Mouse (Mus musculus) NIH3T3 (cell line): ENCODE data around the gene Arl1.
"Not testable (repeated sequence)": the region's sequence is repeated elsewhere in the genome, so short reads cannot be mapped to it uniquely, and the experiment has no call there.

Source experiments
- DNase-seq: peaks from one replicate; pipeline ENCODE4 v3.0.0-alpha.2; 2012; ENCODE audit warnings: low read depth

Arl1 gene

DNA sequence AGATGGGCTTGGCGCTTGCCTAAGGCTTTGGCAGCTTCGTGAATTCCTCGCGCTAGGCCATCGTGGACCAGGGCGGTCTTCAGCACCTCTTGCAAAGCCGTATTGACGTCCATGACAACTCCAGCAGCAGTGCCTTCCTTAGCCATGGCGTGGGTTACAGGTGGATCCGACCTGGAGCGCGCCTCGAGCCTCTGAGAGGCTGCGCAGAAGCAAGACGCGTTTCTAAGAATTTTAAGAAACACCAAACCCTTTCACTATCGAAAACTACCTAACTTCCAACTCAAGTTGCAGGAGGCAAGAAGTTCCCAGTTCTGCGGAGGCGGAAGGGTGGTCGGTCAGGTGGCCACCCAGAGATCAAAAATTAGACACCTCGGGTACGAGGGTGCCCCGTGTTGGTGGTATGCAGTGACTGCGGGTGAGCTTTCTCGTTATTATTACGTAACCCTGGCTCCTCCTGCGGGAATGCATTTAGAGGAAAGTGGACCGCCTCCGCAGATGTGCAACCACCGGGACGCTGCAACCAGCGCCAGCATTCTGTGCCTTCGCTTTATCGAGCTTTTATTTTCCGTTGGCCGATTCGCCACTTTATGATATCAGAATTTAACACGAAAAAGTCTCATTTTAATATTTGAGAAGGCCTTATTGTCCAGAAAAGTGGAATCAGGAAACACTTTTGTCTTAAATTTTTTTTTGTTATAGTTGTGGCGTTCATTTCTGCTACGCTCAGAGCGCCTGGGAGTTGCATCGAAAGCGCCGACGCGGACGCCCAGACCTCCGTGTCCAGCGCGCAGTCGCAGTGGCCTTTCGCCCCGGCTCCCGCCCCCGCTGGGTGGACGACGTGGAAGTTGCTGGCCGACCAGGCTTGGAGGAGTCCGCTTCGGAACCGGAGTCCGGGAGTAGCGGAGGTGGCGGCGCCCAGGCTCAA, at the start of gene Arl1:
Arl1 (plus strand) TSS at position 288 of the 925 bp plus-strand sequence.
- DNase-seq, result peak; percentile 97

DNA sequence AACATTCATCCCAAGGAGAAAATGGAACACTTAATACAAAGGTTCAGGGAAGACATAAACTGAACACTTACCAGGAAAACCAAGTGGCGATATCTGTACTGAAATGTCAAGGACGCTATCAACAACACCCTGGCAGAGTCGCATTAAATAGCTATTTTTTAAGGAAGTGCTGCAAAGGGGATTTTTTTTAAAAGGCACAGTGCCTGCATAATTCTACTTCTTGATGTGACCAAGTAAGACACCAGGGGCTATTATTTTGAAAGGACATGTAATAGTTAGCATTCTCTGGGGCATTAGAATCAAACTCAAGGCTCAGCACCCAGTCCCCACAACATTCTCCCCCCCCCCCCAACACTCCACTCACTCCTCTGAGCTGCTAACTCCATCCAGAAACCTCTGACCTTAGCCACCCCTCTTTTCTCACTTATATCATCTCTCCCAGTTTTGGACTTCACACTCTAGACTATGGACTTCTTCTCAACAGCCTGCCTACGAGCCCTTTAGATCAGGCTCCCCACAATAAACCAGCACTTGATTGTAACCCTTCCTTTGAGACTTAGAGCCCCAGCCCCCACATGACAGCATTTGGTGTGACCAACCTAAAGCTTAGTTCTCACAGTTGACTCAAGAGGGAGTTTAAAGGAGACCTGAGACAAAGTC, 47.6 kb upstream of the Arl1 start:
- DNase-seq, result no peak

DNA sequence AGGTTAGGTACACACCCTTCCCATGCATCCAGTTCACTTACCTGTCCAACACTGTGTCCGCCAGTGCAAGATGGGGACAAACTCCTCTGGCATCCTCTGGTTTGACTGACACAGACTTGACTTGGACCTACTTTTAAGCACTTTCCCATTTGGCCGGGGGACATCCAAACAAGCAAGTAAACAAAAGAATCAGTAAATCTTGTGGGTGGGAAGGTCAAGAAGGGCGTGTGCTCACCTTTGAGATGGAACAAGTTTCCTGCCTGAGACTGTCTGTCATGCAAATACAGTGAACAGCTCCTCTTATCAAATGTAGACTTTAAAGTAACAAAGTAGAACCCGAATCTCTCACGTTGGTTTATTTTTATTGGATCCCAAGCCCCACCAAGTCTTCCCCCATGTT, 45.7 kb upstream of the Arl1 start, which contains the start of gene Spic:
Spic (minus strand) TSS at position 91 of the 400 bp plus-strand sequence.
- DNase-seq, result no peak

DNA sequence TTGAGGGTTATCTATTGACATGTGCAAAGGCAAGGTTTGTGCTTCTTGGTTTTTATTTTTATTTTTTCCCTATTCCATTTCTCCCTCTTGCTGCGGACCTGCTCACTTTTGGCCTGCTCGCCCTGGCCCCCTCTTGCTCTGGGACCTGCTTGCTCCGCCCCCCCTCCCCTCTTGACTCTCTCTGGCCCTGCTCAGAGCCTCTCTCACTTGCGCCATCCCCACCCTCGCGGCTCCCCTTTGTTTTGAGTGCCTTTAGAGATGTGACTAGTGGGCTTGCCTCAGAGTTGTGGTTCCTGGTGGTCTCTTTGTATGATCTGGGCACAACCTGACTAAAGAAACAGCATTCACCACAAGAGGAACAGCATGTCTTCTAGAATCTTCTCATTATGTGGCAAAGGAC, 29.7 kb upstream of the Arl1 start:
- no peak for DNase-seq

DNA sequence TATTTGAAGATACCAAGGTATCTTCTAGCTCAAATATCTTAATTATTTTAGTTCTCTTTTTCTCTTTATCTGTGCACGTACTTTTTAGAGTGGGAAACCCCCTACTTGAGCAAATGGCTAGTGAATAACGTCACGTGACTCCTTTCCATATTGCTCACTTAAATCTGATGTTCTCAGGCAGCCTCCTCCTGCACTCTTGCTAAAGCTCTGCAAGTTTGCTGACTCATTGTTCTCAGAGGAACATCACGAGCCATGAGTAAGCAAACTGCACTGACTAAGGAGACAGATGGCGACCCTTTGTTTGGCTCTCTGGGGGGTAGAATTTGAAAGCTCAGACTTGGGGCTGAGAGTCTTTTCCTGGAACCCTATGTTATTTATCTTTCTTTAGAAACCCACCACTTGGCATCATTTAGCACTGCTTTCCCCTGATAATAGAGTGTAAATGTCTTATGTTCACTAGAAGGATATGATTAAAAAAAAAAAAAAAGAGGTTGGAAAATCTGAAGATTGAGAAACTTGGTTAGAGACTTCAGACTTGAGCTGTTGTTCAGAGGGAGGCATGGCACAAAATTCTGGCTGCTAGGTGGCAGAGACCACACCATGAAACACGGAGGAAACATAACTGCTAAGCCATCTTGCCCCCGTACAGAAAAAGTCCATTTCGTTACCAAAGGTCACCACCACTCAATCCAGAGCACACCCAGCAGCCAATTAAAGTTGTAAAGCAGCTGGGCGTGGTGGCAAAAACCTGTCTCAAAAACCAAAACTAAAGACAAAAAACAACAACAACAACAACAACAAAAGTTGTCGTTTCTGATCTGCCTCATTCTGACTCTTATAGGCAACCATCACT, 21.8 kb upstream of the Arl1 start:
- peak; percentile 85 for DNase-seq

DNA sequence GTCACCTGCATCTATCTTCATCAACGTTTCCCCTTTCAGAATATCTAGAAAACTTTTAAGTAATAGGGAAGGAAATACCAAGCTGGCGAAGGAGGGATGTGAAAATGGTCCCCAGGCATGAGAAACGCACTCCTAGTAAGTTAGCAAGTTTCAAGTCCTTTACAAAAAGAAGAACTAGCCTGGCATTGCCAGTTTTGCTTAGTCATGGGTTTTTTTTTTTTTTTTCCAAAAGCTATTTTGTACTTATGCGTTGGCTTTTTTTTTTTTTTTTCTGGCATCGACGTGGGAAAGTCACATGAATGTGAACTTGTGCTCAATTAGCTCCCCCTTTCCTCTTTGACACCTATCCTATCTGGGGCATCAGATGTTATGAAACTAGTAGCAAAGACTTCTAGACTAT, 18.3 kb upstream of the Arl1 start:
- peak; percentile 29 for DNase-seq

DNA sequence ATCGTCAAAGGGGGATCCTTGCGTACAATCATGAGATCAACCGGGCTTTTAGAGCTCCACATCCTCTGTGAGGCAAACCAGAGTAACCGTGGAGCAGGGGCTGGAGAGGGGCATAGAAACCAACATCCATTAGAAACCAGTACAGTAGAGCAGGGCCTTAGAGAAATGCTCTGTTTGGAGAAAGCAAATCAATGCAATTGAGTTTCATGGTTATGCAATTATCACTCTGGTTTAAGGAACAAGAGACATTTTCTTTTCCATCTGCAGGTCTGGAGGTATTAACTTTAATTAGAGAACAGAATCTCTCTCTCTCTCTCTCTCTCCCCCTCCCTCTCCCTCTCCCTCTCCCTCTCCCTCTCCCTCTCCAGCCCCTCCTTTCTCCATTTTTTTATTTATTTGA, 15.9 kb upstream of the Arl1 start:
- DNase-seq, result no peak

DNA sequence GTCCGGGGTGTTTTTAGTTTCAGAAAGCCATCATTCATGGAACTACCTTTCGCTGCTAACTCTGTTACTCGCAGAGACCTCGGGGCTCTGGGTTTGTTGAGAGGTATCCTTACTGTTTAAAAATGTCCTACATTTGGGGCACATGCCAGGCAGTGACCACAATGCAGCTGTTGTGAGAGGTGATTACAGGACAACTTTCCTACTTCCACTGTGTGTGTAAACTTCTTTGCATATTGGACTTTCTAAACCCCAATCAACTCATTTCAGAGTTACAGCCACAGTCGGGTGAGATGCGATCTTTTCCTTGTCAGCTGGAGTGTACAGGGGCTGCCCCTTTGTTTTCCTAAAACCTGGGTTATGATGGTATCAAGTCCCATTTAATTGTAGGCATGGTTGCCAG, 15.0 kb upstream of the Arl1 start:
- DNase-seq, result no peak

DNA sequence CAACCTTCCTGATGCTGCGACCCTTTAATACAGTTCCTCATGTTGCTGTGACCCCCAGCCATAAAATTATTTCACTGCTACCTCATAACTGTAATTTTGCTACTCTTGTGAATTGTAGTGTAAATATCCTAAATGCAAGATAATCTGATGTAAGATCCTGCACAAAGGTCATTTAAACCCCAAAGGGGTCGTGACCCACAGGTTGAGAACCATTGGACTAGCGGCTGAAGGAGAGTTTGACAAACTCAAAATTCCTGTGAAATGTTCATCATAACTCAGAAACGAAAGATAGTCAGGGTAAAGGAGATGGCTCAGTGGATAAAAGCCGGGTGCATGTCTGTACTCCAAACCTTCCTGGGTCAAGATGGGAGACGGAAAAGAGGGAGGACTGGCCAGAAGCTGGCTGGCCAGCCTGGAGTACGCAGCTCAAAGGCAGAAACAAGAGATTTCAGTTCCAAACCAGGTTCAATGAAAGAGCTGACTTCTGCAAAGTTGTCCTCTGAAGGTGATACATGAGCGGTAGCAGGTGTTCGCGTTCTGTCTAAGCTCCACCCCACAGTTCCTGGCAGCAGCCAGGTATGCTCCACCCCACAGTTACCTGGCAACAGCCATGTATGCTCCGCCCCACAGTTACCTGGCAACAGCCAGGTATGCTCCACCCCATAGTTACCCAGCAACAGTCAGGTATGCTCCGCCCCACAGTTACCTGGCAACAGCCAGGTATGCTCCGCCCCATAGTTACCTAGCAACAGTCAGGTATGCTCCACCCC, 13.5 kb upstream of the Arl1 start:
- DNase-seq, result no peak

DNA sequence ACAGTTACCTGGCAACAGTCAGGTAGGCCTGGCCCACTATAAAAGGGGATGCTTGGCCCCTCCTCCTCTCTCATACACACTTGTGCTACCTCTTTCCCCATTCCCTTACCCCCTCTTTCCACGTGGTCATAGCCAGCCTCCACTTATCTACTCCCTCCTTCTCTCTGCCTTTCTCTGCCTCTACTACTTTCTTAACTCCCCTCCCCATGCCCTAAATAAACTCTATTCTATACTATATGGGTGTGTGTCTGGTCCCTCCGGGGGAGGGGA, 13.0 kb upstream of the Arl1 start:
- no peak for DNase-seq

DNA sequence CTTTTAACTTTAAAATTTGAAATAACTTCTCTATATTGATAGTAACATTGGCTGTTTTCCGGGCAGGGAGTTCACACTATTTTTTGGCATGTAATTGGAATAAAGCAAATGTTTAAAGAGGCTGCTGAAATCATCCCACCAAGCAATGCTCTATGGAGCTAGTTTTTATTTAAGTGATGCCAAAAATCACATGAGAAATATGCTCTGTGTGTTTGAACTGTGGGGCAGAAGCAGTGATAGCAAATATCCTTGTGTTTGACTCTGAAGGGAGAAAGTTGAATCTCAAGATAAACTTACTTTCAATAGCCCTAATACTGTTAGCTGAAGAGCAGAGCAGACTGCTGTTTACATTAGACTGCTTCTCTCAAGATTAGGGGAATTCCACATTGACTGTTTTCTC, 11.0 kb upstream of the Arl1 start:
- DNase-seq, result peak; percentile 36

DNA sequence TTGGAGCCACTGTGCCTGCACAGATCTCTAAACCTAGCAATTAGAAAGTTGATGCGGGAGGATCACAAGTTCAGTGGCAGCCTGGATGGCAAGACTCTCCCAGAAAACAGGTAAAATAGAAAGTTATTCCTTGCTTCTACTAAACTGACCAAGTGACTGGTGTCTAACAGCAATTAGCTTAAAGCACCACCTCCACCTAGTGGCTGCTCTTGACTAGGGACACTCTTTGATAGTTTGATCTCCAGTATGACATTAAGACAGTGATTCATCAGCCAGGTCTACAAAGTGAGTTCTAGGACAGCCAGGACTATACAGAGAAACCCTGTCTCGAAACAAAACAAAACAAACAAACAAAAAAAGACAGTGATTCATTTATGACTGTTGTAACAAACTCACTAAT, 5.3 kb upstream of the Arl1 start:
- peak; percentile 75 for DNase-seq

DNA sequence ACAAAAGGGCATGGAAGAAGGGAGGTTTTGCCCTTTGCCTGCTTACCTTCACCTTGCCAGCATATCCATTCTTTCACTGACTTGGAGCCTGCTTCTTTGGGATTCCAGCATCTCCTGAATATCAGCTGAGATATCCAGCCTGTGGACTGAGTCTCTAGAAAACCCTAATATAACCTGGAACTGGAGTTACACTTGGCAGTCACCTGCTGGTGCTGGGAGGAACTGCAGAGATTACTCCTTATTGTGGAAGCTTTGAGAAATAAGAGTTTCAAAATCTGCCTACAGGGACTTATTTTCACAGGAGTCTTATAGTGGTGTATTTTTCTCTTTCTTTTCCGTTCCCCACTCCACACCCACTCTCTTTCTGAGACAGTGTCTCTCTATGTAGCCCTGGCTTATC, 3.5 kb upstream of the Arl1 start:
- DNase-seq, result peak; percentile 90

DNA sequence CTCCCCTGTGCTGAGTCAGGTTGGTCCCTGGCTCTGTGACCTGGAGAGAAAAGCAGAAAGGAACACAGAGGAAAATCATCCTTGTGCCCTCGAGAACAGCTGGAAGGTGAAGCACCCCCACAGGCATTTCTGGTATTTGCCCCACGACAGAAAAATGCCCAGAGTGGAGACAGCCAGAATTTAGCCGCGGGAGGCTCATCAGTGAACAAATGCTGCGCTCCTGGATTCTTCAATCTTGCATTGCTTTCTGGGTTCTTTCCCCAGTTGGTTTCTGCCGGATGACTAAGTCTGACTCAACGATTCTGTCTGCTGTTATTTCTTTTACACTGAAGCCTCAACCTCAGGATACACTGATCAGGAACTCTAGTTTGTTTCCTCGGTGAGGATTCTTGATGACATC, 2.5 kb upstream of the Arl1 start:
- peak; percentile 71 for DNase-seq

DNA sequence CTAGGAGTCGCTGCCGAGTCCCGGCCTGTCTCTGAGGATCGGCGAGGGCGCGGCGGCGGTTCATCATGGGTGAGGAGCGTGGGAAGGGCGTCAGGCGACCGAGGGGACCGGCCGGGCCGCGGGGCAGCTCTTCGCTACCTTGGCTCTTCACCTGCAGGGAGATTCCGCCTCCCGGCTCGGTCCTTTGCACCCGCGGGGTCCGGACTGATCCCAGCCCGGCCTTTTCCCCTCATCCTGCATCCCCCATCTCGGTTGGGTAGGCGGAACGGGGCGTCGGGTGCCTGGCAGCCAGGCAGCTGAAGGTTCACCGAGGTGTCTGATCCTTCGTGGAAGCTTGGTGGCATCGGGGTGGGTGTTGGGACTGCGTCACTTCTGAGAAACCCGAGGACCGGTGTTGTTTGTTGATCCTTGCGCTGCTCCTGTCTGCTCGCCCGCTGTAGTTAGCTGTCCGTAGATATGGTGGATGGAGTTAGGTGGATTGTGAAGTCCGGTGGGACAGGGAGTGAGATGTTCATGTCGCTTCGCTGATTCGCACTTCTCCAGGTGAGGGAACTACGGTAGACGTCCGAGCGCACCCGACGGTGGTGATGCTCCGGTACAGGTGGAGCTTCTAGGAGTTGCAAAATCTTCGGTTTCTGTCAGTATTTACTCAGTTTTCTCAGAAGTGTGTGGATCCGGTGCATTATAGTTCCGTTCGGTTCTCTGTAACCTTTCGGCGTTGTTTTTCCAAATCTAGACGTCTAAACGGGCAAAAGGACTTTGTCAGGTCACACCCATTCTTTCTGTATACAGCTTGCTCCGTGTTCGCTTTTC, 1.0 kb downstream of the Arl1 start:
- DNase-seq, result no peak

DNA sequence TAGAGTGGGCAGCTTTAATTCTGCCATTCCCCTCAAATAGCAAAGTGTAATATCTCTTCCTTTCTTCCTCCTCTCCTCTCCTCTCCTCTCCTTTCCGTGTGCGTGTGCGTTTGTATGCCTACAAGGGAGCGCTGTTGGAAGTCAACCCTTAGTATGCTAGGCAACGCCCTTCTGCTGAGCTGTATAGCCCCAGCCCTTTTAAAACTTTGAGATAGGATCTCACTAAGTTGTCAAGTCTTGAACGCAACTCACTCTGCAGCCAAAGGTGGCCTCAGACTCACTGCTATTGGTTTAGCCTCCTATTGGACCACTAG, 1.6 kb downstream of the Arl1 start:
- peak; percentile 55 for DNase-seq

DNA sequence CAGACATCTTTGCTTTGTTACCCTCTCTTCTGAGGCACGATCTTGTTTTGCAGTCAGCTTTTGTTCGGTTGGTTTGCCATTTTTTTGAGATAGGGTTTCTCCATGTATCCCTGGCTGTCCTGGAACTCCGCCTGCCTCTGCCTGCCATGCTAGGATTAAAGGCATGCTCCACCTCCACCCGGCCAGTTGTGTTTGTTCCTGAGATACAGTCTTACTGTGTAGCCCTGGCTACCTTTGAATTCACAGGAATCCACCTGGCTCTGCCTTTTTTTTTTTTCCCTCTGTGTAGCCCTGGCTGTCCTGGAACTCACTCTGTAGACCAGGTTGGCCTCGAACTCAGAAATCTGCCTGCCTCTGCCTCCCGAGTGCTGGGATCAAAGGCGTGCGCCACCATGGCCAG, 8.4 kb downstream of the Arl1 start:
- DNase-seq, result not testable (repeated sequence)

DNA sequence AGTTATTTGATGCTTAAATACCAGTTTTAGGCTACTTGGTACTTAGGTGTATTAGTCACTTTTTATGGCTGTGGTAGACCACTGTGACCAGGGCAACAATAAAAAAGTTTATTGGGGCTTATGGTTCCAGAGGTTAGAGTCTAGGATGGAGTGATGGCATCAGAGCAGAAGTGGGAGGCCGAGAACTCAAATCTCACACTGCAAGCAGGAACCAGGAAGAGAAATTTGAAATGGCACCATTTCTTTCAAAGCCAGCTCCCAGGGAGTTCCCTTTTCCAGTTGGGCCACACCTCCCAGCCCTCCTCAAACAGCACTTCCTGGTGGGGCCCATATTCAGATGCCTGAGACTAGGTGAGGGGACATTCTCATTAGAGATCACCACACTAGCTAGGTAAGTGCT, 9.2 kb downstream of the Arl1 start:
- DNase-seq, result no peak

DNA sequence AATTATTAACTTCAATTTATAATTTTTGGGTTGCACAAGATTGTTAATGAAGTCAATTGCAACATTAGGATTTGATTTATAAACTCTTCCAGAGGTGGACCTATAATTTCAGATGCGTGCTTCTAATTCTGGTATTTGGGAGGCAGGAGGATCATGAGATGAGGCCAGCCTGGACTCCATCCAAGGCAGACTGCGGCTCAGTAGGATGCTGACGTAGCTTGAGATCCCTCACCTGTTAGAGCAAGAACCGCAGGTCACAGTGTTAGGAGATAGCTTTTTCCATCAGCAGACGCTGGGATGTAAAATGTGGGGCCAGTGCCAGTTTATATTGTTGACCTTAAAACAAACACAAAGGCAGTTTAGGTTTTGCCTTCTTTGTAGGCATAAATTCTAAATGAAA, 10.1 kb downstream of the Arl1 start:
- no peak for DNase-seq

DNA sequence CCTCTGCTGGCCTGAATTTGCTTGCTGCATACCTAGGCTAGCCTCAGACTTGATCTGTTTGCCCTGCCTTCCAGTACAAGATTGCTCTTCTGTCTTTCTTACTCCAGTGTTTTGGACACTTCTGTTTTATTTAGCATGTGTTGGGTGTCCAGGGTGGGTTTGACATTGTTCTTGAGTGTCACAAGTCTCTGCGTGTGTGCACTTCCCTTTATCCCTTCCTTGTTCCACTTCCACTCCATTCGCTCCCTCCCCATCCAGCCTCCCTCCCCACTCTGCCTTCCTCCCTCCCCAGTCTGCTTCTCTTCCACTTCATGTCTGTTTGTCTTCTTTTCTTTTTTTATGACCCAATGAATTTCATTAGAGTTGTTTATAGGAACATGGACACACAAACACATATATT, 10.8 kb downstream of the Arl1 start:
- no peak for DNase-seq

DNA sequence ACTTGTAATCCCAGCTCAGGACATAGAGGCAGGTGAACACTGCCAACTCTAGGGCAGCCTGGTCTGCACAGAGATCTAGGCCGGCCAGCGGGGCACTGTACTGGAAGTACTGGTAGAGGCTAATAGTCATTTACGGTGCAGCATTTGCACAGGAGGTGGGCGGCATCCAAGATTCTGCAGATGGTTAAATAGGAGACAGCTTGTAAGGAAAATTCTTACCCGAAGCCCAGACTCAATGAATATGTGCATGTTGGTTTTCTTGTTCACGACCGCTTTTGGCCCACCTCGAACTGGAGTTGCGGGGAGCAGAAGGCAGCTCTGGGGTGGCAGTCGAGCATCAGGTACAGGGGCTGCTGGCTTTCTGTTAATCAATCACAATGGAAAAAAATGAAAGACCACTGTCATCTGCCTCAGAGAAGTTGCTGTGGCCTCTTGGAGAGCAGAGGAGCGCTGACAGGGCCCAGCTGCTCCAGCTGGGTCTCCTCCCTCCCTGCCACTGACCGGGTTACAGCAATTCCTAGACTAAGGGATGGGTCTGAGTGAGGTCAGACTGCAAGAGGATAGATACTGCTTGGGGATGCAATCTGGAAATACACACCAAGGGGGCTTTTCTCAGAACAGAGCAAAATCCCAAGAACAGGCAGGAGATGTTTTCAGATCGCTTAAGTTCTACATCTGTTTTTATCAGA, 31.0 kb downstream of the Arl1 start:
- no peak for DNase-seq
